Mouse (Mus musculus) T-helper 17 cell (primary cell): ENCODE measurements at regions not wholly inside any gene's neighbourhood (a gene's known extent, or its start where the extent isn't known, plus 50 kb on each side); places are given as distances from the start of the nearest gene placed in this dataset.

Experiments
- in situ Hi-C, 2 experiments: fragments of 300-600 bp; cut with MboI, MseI; formaldehyde crosslinking; loops; 1 replicate in 1 of 2; 2 replicates in 1 of 2; pipeline ENCODE4 v1.15.1; 2025; ENCODE audit warnings: high pct_unique_total_duplicates in 2 of 2

- in situ Hi-C loops = loop anchor here in 1 of 2 experiments (10.0 kb wide), 1 partner anchor 1556 kb away; no protein-coding TSS in a partner anchor
These were observed 52.4 kb upstream of the Mfge8 start for GRCm38 (mm10) chr7:79201246-79201645.

- in situ Hi-C loops = loop anchor here in 1 of 2 experiments (10.0 kb wide), 1 partner anchor 1558 kb away; no protein-coding TSS in a partner anchor
These were observed 53.5 kb upstream of the Mfge8 start for GRCm38 (mm10) chr7:79202336-79202735.

GRCm38 (mm10) chr7:79203481-79203880 lies 54.6 kb upstream of the Mfge8 start:
- in situ Hi-C loops = loop anchor here in 1 of 2 experiments (10.0 kb wide), 1 partner anchor 1559 kb away; no protein-coding TSS in a partner anchor

GRCm38 (mm10) chr7:79207140-79207539 lies 58.3 kb upstream of the Mfge8 start:
- in situ Hi-C loops = loop anchor here in 1 of 2 experiments (10.0 kb wide), 1 partner anchor 1562 kb away; no protein-coding TSS in a partner anchor

- in situ Hi-C loops = no loop called here
These were observed 61.7 kb upstream of the Mfge8 start for GRCm38 (mm10) chr7:79210376-79211215.

- in situ Hi-C loops = no loop called here
These were observed 61.6 kb upstream of the Abhd2 start for GRCm38 (mm10) chr7:79211287-79211976.

- in situ Hi-C loops = no loop called here
These were observed 60.8 kb upstream of the Abhd2 start for GRCm38 (mm10) chr7:79212231-79212630.

- in situ Hi-C loops = no loop called here
These were observed 58.0 kb upstream of the Abhd2 start for GRCm38 (mm10) chr7:79215001-79215400.

GRCm38 (mm10) chr7:79217232-79217631 lies 55.8 kb upstream of the Abhd2 start:
- in situ Hi-C loops = no loop called here

- in situ Hi-C loops = no loop called here
These were observed 50.2 kb upstream of the Abhd2 start for GRCm38 (mm10) chr7:79222626-79223335.
